Mouse (Mus musculus): ENCODE results near the gene Elf2. TPM values are rescaled to one million over a fixed set of nuclear protein-coding genes. Genes with fewer than 3 reads are reported as not detected.

Gene Elf2
- 13.3 and 15.0 TPM in 2 replicates for polyA plus RNA-seq (2012; rRNA removed)

GRCm38 (mm10) chr3:51340552-51341267, at the start of gene Elf2:
Gene Elf2, minus strand, starts transcription at chr3:51340663.

DNA sequence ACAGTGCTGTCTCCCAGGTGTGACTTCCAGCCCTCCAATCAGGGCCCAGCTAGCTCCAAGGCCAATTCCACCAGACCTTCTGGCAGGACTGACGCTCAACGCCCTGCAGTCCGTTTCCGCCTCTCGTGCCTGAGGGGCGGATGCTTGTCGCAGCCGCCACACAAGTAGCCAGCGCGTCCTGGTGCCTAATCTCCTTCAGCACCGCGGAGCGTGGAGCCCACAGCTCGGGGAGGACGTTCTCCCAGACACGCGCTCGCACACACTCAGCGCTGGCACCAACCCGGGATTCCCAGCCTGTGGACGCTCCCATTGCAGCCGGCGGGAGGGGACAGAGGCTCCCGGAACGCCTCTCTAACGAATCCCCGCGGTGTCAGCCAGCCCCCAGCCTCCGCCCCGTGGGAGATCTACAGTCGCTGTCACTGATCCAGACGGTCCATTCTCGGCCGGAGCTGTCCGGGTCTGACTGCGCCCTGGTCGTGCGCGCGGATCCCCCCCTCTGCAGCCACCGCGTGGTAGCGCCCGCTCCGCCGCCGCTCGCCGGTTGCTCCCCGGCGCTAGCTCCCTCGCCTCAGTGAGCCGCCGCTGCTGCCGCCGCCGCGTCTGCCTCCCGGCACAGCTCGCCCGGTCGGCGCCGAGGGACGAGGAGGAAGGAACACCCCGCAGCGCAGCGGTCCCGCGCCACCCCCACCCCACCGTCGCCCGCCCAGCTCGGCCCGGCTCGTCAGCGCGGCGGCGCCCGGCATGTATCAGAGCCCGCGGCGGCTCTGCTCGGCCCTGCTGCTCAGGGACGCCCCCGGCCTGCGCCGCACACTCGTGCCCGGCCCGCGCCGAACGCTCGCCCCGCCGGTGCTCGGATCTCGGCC, 115.9 kb downstream of the Elf2 start, which contains the start of gene Noct:
Gene Noct, plus strand, starts transcription at position 85 of the 863 bp plus-strand sequence.

Other genes with a start within 250 kb of the Elf2 start
- gene Noct, start 116.2 kb downstream of the Elf2 start, polyA plus RNA-seq (2012; rRNA removed), result 12.9 and 16.2 TPM in 2 replicates
- 0.23 and 0.53 TPM in 2 replicates for gene Mgarp, start 56.1 kb upstream of the Elf2 start, polyA plus RNA-seq (2012; rRNA removed)
- gene Ndufc1, start 68.3 kb upstream of the Elf2 start, polyA plus RNA-seq (2012; rRNA removed), result 107 and 126 TPM in 2 replicates
- gene Naa15, start 74.5 kb upstream of the Elf2 start, polyA plus RNA-seq (2012; rRNA removed), result 0.23 and 0.43 TPM in 2 replicates
- gene Rab33b, start 143.3 kb upstream of the Elf2 start, polyA plus RNA-seq (2012; rRNA removed), result 2.1 and 2.2 TPM in 2 replicates
- gene Setd7, start 220.2 kb upstream of the Elf2 start, polyA plus RNA-seq (2012; rRNA removed), result 2.8 and 4.4 TPM in 2 replicates